Mouse (Mus musculus) forebrain, embryonic 10.5 days (tissue): Measurements from ENCODE around the gene Pdzd7. TPM values are rescaled to one million over a fixed set of nuclear protein-coding genes. Genes with fewer than 3 reads are reported as not detected.

Source experiments
- DNase-seq: peaks from one replicate; pipeline ENCODE4 v3.0.0-alpha.2; 2017; ENCODE audit warnings: low spot score; ENCODE audit errors: extremely low spot score
- H3K27ac ChIP-seq: fragments of 300-500 bp; sonication (generic); 2 replicates; pipeline ENCODE4 v1.5.1; 2016; ENCODE audit warnings: mild to moderate bottlenecking
- H3K27me3 ChIP-seq: fragments of 300-500 bp; sonication (generic); 2 replicates; pipeline ENCODE4 v1.6.1; 2016; ENCODE audit warnings: mild to moderate bottlenecking; ENCODE audit not compliant: poor library complexity, severe bottlenecking
- H3K36me3 ChIP-seq: fragments of 300-500 bp; sonication (generic); replicated peaks from 2 replicates; pipeline ENCODE4 v1.6.1; 2016; ENCODE audit warnings: mild to moderate bottlenecking, moderate library complexity
- H3K4me1 ChIP-seq: fragments of 300-500 bp; sonication (generic); 2 replicates; pipeline ENCODE4 v1.6.1; 2016
- H3K4me3 ChIP-seq: fragments of 300-500 bp; sonication (generic); 2 replicates; pipeline ENCODE4 v1.5.1; 2016; ENCODE audit warnings: mild to moderate bottlenecking, moderate library complexity
- H3K9me3 ChIP-seq: fragments of 300-500 bp; sonication (generic); 2 replicates; pipeline ENCODE4 v1.6.1; 2016; ENCODE audit warnings: mild to moderate bottlenecking, moderate library complexity
- WGBS: fragments of 180-500 bp; shearing (Covaris S2); methylation state at CpG from one replicate; pipeline ENCODE4 v1.1.7; 2016; 5-methylcytosine and 5-hydroxymethylcytosine counted together
- polyA plus RNA-seq: library from polyadenylated mRNA; unstranded; fragments of >200 nt; fragmentation: Nextera tagmentation; extraction: Ambion mirVana; gene quantifications from 2 replicates; pipeline ENCODE4 v1.2.1, GENCODE M21; 2016

The Pdzd7 gene
- polyA plus RNA-seq, 1 experiment from 2014 or later, result 0.25 TPM

GRCm38 (mm10) chr19:45012219-45012618, 33.3 kb downstream of the Pdzd7 start:
- WGBS, result 80% methylated on average over 8 of the region's 8 CpGs
- H3K4me3 ChIP-seq, result no peak overlapping the region
- H3K4me1 ChIP-seq, result peaks cover 62% of the 10 kb centered on the region
- 0 out of 2 replicates have a peak overlapping the region, but pooled peaks have one; percentile 13 for H3K27ac ChIP-seq
- H3K9me3 ChIP-seq, result no peaks in the 10 kb centered on the region; the same call in 1 of the 2 replicates
- H3K36me3 ChIP-seq, result peaks cover 58% of the 10 kb centered on the region
- no peaks in the 10 kb centered on the region for H3K27me3 ChIP-seq
- DNase-seq, result no peak

GRCm38 (mm10) chr19:45010646-45011045, 34.9 kb downstream of the Pdzd7 start:
- H3K9me3 ChIP-seq, result no peaks in the 10 kb centered on the region; the same call in 1 of the 2 replicates
- H3K4me1 ChIP-seq, result peaks cover 57% of the 10 kb centered on the region
- no peaks in the 10 kb centered on the region for H3K27me3 ChIP-seq
- no peak overlapping the region for H3K4me3 ChIP-seq
- H3K36me3 ChIP-seq, result peaks cover 59% of the 10 kb centered on the region
- WGBS, result 94% methylated on average over 4 of the region's 4 CpGs
- no peak for DNase-seq
- H3K27ac ChIP-seq, result no peak overlapping the region

- 94% methylated on average over 20 of the region's 20 CpGs for WGBS
- H3K36me3 ChIP-seq, result peaks cover 76% of the 10 kb centered on the region
- no peak for DNase-seq
- H3K9me3 ChIP-seq, result no peaks in the 10 kb centered on the region; the same call in 1 of the 2 replicates
- H3K27ac ChIP-seq, result 0 out of 2 replicates have a peak overlapping the region, but pooled peaks have one; percentile 88
- H3K4me3 ChIP-seq, result peak overlapping the region; percentile 73
- H3K27me3 ChIP-seq, result no peaks in the 10 kb centered on the region
- peaks cover 36% of the 10 kb centered on the region for H3K4me1 ChIP-seq
These were observed 37.9 kb downstream of the Pdzd7 start for GRCm38 (mm10) chr19:45007425-45008191.

- no peak for DNase-seq
- peaks cover 35% of the 10 kb centered on the region for H3K4me1 ChIP-seq
- peaks cover 76% of the 10 kb centered on the region for H3K36me3 ChIP-seq
- peak overlapping the region; percentile 73 for H3K4me3 ChIP-seq
- H3K9me3 ChIP-seq, result no peaks in the 10 kb centered on the region; the same call in 1 of the 2 replicates
- no peaks in the 10 kb centered on the region for H3K27me3 ChIP-seq
- 55% methylated on average over 17 of the region's 17 CpGs for WGBS
- H3K27ac ChIP-seq, result peak overlapping the region; percentile 88
These were observed 38.5 kb downstream of the Pdzd7 start for GRCm38 (mm10) chr19:45007021-45007420.

GRCm38 (mm10) chr19:45005957-45006712, 39.4 kb downstream of the Pdzd7 start, which contains the start of gene Mrpl43:
TSS of gene Mrpl43 (minus strand) at chr19:45006442.
- under 1% methylated on average over 82 of the region's 82 CpGs for WGBS
- no peaks in the 10 kb centered on the region; the same call in 1 of the 2 replicates for H3K9me3 ChIP-seq
- peak within 1 kb of the TSS; percentile 88 for H3K27ac ChIP-seq
- DNase-seq, result peak; percentile 95
- peaks cover 76% of the 10 kb centered on the region for H3K36me3 ChIP-seq
- no peaks in the 10 kb centered on the region for H3K27me3 ChIP-seq
- H3K4me3 ChIP-seq, result peak within 1 kb of the TSS; percentile 73
- peaks cover 44% of the 10 kb centered on the region for H3K4me1 ChIP-seq

GRCm38 (mm10) chr19:45005444-45005843, 40.1 kb downstream of the Pdzd7 start, which contains the start of gene Twnk:
TSS of gene Twnk (plus strand) at chr19:45005663.
- no peak for DNase-seq
- Histone ChIP-seq H3K4me3 (peak within 1 kb of the TSS; percentile 73), H3K4me1 (peaks cover 44% of the 10 kb centered on the region), H3K27me3 (no peaks in the 10 kb centered on the region), H3K9me3 (no peaks in the 10 kb centered on the region; the same call in 1 of the 2 replicates), H3K36me3 (peaks cover 76% of the 10 kb centered on the region), H3K27ac (peak within 1 kb of the TSS; percentile 88)
- WGBS, result 12% methylated on average over 16 of the region's 16 CpGs

GRCm38 (mm10) chr19:45003740-45004516, 41.6 kb downstream of the Pdzd7 start:
- H3K4me1 ChIP-seq, result peaks cover 41% of the 10 kb centered on the region
- WGBS, result 89% methylated on average over 7 of the region's 7 CpGs
- H3K4me3 ChIP-seq, result no peak overlapping the region
- H3K27ac ChIP-seq, result no peak overlapping the region
- no peaks in the 10 kb centered on the region; the same call in 1 of the 2 replicates for H3K9me3 ChIP-seq
- DNase-seq, result no peak
- no peaks in the 10 kb centered on the region for H3K27me3 ChIP-seq
- peaks cover 76% of the 10 kb centered on the region for H3K36me3 ChIP-seq

GRCm38 (mm10) chr19:45002301-45002700, 43.2 kb downstream of the Pdzd7 start:
- Histone ChIP-seq H3K4me1 (peaks cover 41% of the 10 kb centered on the region), H3K9me3 (no peaks in the 10 kb centered on the region), H3K27ac (no peak overlapping the region), H3K4me3 (no peak overlapping the region), H3K36me3 (peaks cover 76% of the 10 kb centered on the region), H3K27me3 (no peaks in the 10 kb centered on the region)
- no peak for DNase-seq
- 83% methylated on average over 3 of the region's 3 CpGs for WGBS

- 91% methylated on average over 8 of the region's 8 CpGs for WGBS
- Histone ChIP-seq H3K27me3 (no peaks in the 10 kb centered on the region), H3K4me1 (peaks cover 21% of the 10 kb centered on the region), H3K9me3 (no peaks in the 10 kb centered on the region), H3K4me3 (no peak overlapping the region), H3K36me3 (peaks cover 79% of the 10 kb centered on the region), H3K27ac (no peak overlapping the region)
- no peak for DNase-seq
These were observed 45.9 kb downstream of the Pdzd7 start for GRCm38 (mm10) chr19:44999647-45000046.

GRCm38 (mm10) chr19:44997786-44998185, 47.7 kb downstream of the Pdzd7 start:
- H3K36me3 ChIP-seq, result peaks cover 64% of the 10 kb centered on the region
- no peaks in the 10 kb centered on the region for H3K9me3 ChIP-seq
- no peaks in the 10 kb centered on the region for H3K27me3 ChIP-seq
- H3K4me1 ChIP-seq, result peaks cover 22% of the 10 kb centered on the region
- no peak overlapping the region for H3K27ac ChIP-seq
- H3K4me3 ChIP-seq, result no peak overlapping the region
- WGBS, result 82% methylated on average over 11 of the region's 11 CpGs
- DNase-seq, result no peak

- H3K4me3 ChIP-seq, result no peak overlapping the region; the same call in 1 of the 2 replicates
- peaks cover 22% of the 10 kb centered on the region for H3K36me3 ChIP-seq
- no peak overlapping the region for H3K27ac ChIP-seq
- 68% methylated on average over 7 of the region's 7 CpGs for WGBS
- H3K9me3 ChIP-seq, result no peaks in the 10 kb centered on the region
- H3K27me3 ChIP-seq, result peaks cover 21% of the 10 kb centered on the region
- peaks cover 52% of the 10 kb centered on the region for H3K4me1 ChIP-seq
- DNase-seq, result no peak
These were observed 52.8 kb downstream of the Pdzd7 start for GRCm38 (mm10) chr19:44992712-44993111.

GRCm38 (mm10) chr19:44992246-44992645, 53.3 kb downstream of the Pdzd7 start:
- no peak overlapping the region; the same call in 1 of the 2 replicates for H3K4me3 ChIP-seq

More at GRCm38 (mm10) chr19:44992246-44992645, 53.3 kb downstream of the Pdzd7 start:
- peaks cover 26% of the 10 kb centered on the region for H3K27me3 ChIP-seq
- DNase-seq, result no peak
- WGBS, result 55% methylated on average over 7 of the region's 7 CpGs
- no peaks in the 10 kb centered on the region for H3K9me3 ChIP-seq
- H3K27ac ChIP-seq, result no peak overlapping the region
- H3K36me3 ChIP-seq, result peaks cover 17% of the 10 kb centered on the region
- peaks cover 49% of the 10 kb centered on the region for H3K4me1 ChIP-seq
